Mouse (Mus musculus) myocyte (in vitro differentiated cells): Measurements from ENCODE around the gene Neurod6.

ENCODE experiments used
- CEBPB ChIP-seq: IDR thresholded peaks from 2 replicates; pipeline ENCODE4 v1.6.1; 2011; ENCODE audit warnings: mild to moderate bottlenecking, moderate library complexity; ENCODE audit not compliant: poor library complexity, insufficient read depth, severe bottlenecking
- E2F4 ChIP-seq: IDR thresholded peaks from one replicate; pipeline ENCODE4 v1.6.1; 2011; ENCODE audit warnings: mild to moderate bottlenecking, control low read depth, moderate library complexity; ENCODE audit not compliant: insufficient read depth
- MAX ChIP-seq: IDR thresholded peaks from one replicate; pipeline ENCODE4 v1.6.1; 2011; ENCODE audit warnings: low read depth, mild to moderate bottlenecking, control low read depth
- MYOD1 ChIP-seq, 3 experiments: IDR thresholded peaks; one replicate each; pipeline ENCODE4 v1.6.1; 2011; ENCODE audit warnings: control low read depth in 2 of 3, low read depth in 2 of 3, mild to moderate bottlenecking in 2 of 3, moderate library complexity in 1 of 3; ENCODE audit not compliant: insufficient read length in 2 of 3, control insufficient read depth in 1 of 3
- MYOG ChIP-seq, 3 experiments: IDR thresholded peaks; one replicate each; pipeline ENCODE4 v1.6.1; 2011; ENCODE audit warnings: control low read depth in 2 of 3, low read depth in 2 of 3, mild to moderate bottlenecking in 2 of 3; ENCODE audit not compliant: insufficient read length in 2 of 3, control insufficient read depth in 1 of 3, insufficient read depth in 1 of 3
- POLR2A ChIP-seq: IDR thresholded peaks from one replicate; pipeline ENCODE4 v1.6.1; 2011; ENCODE audit warnings: low read depth, mild to moderate bottlenecking, control low read depth, moderate library complexity; ENCODE audit not compliant: insufficient read length
- POLR2AphosphoS2 ChIP-seq: IDR thresholded peaks from one replicate; pipeline ENCODE4 v1.6.1; 2011; ENCODE audit warnings: low read depth, control low read depth; ENCODE audit not compliant: insufficient read length
- REST ChIP-seq: IDR thresholded peaks from one replicate; pipeline ENCODE4 v1.6.1; 2011; ENCODE audit warnings: mild to moderate bottlenecking, control low read depth, moderate library complexity; ENCODE audit not compliant: insufficient read depth, insufficient read length
- SRF ChIP-seq: IDR thresholded peaks from one replicate; pipeline ENCODE4 v1.6.1; 2011; ENCODE audit warnings: low read depth; ENCODE audit not compliant: control insufficient read depth, insufficient read length
- TCF12 ChIP-seq: IDR thresholded peaks from one replicate; pipeline ENCODE4 v1.6.1; 2011; ENCODE audit warnings: mild to moderate bottlenecking, control low read depth; ENCODE audit not compliant: poor library complexity, insufficient read depth, severe bottlenecking
- TCF3 ChIP-seq: IDR thresholded peaks from one replicate; pipeline ENCODE4 v1.6.1; 2011; ENCODE audit warnings: low read depth, control low read depth; ENCODE audit not compliant: insufficient read length
- USF1 ChIP-seq: IDR thresholded peaks from one replicate; pipeline ENCODE4 v1.6.1; 2011; ENCODE audit warnings: low read depth, mild to moderate bottlenecking, control low read depth, moderate library complexity

DNA sequence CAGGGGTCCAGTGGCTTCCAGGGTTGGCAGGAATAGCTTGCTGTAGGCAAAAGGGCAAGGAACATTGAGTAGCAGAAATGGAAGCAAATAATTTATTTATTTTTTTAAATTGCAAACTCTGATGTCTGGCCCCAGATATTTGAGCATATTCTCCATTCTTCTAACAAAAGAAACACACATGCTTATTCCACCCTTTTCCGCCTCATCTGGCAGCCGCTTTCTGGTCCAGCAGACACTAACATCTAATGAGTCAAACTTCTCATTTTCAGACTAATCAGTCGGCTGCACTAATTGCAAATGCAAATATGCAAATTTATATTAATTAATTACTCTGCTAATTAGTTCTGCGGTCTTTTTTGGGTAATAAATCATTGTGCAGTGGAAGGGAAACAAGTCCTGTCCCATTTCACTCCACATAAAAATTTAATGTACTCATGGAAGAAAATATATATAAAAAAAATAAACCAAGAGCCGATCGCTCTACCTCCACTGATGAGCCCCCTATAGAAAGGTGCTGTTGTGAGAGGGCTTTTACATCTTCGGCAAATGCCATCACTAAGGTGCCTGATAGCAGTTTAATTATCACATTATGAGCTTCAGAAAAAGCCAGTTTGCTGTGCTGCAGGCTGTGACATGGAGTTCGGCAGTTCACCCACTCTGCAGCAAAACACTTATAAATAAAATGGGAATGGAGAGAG lies 23.1 kb upstream of the Neurod6 start:
- TF ChIP-seq MAX (no peak), TCF12 (no peak), POLR2A (no peak), USF1 (no peak), SRF (no peak), E2F4 (no peak), REST (no peak), POLR2AphosphoS2 (no peak), CEBPB (no peak), MYOG (IDR thresholded peaks at IDR 0.05; ENCODE audit: control insufficient read depth in 1 of 3, insufficient read depth in 1 of 3, insufficient read length in 2 of 3, low read depth in 2 of 3) (no peak), MYOD1 (IDR thresholded peaks at IDR 0.05; ENCODE audit: control insufficient read depth in 1 of 3, insufficient read length in 2 of 3, low read depth in 2 of 3) (no peak), TCF3 (no peak)
